Mouse (Mus musculus) T-cell, adult 2 months (primary cell): Measurements from ENCODE around the gene Klhl20.
"Not testable (repeated sequence)": the region's sequence is repeated elsewhere in the genome, so short reads cannot be mapped to it uniquely, and the experiment has no call there.

ENCODE experiments used
- DNase-seq: peaks from one replicate; pipeline ENCODE4 v3.0.0; 2022; ENCODE audit warnings: low spot score

The Klhl20 gene

DNA sequence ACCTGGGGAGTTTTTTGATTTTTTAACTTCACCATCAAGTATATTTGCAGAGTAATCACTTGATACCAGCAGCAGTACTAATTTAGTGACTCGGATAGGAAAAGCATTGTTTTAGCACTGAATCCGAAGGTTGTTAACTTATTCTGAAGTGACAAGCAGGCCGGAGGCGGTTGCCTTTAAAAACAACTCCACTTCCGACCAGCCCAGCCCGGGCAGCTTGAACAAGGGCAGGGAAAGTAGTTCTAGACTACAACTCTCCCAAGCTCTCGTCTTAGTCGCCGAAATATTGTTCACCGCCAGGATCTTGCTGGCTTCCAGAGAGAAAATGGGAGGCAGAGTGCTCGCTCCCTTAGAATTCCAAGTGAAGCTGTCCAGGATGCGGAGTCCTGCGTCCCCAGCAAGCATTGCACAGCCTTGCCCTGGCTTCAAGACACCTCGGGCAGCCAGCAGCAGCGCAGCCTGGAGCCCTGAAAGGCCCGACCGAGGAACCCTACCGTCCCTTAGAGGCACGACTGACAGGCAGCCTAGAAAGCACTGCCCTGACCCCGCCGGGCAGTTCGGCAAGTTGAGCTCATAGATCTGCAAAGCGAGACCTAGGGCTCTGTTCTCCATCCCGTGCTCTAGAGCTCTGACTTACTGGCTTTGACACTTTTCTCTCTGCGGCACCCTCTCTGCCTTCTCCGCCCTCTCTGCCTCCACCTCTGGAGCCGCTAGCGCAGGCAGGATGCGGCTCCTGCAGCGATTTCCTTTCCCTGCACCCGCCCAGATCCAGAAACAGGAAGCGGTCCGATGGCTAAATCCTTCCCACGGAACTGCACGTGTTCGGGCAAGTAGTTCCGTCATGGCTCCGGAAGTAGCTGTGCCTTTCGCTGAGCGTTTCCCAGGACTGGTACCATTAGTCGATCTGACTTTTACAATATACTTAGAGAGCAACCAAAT is at the start of gene Klhl20:
Gene Klhl20, minus strand, starts transcription at position 786 of the 939 bp plus-strand sequence.
- DNase-seq: peak; percentile 94

DNA sequence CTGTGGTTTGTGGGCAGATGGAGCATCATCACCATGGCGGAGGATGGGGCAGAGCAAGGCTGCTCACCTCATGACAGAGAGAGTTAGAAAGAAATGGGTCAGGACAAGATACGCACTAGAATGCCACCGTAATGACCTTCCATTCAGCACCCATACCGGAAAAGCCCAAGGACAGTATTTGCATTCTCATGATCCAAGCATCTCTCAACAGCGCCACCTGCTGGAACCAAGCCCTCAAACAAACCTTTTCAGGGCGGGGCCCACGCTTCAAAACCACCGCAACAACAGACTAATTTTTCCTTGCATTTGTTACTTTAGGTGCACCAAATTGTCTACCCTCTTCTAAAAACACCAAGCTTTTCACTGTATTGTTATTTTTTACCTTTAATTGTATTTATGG is 49.4 kb upstream of the Klhl20 start:
- peak; percentile 67 for DNase-seq

DNA sequence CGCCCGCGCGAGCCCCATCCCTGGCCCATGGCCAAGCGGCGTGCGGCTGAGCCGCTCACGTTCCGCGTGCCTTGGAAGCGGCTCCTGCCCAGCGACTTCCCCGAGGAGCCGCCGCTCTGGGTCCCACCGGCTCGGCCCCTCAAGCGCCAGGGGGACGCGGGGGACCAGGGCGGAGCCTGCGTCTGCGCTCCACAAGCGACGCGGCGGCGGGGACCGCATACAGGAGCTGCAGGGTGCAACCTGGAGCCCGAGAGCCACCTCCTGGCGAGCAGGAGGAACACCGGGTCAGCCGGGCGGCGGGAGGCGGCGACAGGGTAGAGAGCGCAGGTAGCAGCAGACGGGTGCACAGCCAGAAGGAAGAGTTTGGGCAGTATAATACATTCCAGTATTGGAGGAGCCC is 39.3 kb upstream of the Klhl20 start:
- DNase-seq: peak; percentile 80

DNA sequence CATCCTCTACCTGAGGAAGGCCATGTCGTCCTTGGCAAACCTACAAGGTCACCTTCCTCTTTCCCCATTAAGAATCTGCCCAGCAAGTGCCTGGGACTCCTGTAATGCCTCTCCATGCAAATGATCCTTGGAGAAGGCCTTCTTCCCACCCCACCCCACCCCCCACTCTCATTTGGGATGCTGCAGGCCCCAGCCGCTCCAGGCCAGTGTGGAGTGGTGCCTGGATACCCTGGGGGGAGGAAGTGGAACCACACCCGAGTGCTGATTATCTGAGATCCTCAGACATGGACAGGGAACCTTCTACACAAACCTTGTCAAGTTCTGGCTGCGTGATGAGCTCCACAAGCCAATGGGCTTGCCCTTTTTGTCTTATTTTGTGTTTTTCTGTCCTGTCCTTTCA is 29.0 kb upstream of the Klhl20 start:
- no peak for DNase-seq

- DNase-seq: no peak
Observed at GRCm38 (mm10) chr1:161159214-161159613, 27.9 kb upstream of the Klhl20 start, which contains the start of gene Tex50. Gene Tex50 (minus strand): TSS chr1:161159314.

GRCm38 (mm10) chr1:161156546-161156945 is 25.2 kb upstream of the Klhl20 start:
- peak; percentile 22 for DNase-seq

DNA sequence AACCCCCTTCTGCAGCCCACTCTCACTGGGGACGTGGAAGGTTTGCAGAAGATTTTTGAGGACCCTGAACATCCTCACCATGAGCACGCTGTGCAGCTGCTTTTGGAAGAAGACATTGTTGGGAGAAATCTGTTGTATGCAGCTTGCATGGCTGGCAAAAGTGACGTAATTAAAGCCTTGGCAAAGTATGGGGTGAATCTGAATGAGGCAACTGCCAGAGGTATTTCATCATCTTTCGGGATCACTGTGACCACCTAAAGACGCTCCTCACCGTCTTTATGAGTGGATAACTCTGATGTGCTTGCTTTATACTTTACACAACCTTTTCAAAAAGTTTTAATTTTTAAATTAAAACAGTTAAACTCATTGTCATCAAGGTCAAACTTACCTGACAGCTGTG is 19.8 kb upstream of the Klhl20 start:
- DNase-seq: no peak

DNA sequence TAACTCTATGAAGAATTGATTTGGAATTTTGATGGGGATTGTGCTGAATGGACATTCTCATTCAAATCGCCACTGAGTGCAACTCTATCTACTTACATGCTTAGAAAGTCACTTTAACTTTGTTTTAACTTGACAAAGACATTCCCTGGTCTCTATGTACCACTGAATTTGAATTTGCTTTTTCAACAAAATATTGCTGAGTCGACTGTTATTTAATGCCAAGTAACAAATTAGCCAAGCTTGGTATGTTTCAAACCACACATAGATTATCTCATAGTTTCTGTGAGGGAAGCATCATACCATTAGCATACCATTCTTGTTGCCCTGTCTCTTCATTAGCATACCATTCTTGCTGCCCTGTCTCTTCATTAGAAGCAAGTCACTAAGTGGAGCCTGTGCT is 16.6 kb upstream of the Klhl20 start:
- DNase-seq: no peak

- DNase-seq: not testable (repeated sequence)
Observed at GRCm38 (mm10) chr1:161145611-161146010, 14.3 kb upstream of the Klhl20 start.

- no peak for DNase-seq
Observed at GRCm38 (mm10) chr1:161143216-161143615, 11.9 kb upstream of the Klhl20 start.

- DNase-seq: peak; percentile 38
Observed at GRCm38 (mm10) chr1:161142531-161143159, 11.3 kb upstream of the Klhl20 start, which contains the start of gene Ankrd45. Gene Ankrd45 (plus strand): TSS chr1:161142691.

DNA sequence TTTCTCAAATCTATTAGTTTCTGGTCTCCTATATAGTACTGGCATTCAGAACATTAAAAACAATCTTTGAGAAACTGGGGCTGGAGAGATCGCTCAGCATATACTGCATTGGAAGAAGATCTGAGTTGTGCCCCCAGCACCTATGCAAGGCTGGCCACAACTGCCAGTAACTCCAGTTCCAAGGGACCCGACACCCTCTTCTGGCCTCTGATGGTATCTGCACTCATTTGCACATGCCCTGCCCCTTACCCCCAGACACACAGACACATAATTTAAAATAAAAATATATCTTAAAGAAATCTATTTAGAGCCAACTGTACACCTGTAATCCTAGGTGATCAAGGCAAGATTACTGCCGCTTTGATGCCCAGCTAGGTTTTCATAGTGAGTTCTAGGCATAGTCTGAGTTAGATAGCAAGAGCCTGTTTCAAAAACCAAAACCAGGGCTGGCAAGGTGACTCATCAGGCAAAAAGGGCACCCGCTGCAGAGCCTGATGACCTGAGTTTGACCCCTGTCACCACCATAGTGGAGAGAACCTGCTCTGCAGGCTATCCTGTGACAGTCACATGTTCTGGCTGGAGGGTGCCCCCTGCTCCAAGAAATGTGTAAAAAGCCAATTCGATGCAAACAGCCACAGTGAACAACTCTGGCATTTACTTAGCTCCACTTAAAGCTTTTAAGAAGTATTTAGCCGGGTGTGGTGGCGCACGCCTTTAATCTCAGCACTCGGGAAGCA is 8.9 kb upstream of the Klhl20 start:
- no peak for DNase-seq

DNA sequence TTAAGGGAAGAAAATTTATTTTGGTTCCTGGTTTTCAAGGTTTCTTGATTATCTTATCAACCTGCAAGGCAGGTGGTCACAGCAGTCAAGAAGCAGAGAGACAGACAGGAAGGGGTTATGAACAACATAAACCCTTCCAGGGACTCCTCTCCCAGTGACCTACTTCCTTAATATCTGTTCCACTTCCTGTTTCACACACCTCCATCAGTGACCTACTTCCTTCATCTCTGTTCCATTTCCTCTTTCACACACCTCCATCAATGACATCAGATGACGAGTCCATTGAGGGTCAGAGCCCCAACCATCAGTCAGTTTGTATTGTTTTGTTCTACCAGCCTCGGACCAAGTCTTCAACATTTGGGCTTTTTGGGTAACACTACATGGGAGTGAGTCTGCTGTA is 8.2 kb upstream of the Klhl20 start:
- no peak for DNase-seq

DNA sequence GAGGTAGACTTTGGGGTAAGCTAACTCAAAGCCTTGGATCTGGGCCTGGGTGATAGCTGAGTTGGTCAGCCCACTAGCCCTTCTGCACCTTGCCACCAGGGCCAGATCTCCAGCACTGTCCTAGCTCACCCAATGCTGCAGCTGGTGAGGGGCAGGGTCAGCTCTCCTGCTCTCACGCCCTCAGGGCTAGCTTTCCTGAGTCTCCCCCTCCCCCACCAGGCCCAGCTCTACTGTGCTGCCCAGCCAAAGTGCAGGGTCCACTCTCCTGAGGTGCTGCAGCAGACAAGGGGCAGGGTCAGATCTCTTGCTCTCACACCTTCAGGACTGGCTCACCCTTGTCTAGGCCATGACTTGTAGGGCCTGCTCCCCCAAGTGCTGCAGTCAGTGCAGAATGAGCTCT is 4.8 kb downstream of the Klhl20 start:
- DNase-seq: no peak

- DNase-seq: no peak
Observed at GRCm38 (mm10) chr1:161122661-161123418, 8.5 kb downstream of the Klhl20 start.

DNA sequence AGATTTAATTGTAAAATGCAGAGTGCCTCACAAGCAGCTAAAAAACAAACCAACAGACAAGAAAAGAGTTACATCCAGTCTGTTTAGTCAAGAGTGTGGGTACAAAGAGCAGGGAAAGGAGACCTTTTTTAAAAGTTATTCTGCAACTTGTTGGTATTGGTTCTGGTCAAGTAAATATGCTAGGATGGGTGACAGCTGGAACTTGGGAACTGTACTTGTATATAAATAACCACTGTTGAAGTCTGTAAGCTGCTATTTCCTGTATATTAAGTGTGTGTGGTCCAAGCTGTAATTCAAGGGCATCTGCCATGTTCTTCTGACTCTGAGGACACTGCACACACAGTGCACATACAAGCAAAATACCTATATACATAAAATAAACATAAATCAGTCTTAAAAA is 16.7 kb downstream of the Klhl20 start:
- no peak for DNase-seq

- no peak for DNase-seq
Observed at GRCm38 (mm10) chr1:161109216-161109615, 22.1 kb downstream of the Klhl20 start.

DNA sequence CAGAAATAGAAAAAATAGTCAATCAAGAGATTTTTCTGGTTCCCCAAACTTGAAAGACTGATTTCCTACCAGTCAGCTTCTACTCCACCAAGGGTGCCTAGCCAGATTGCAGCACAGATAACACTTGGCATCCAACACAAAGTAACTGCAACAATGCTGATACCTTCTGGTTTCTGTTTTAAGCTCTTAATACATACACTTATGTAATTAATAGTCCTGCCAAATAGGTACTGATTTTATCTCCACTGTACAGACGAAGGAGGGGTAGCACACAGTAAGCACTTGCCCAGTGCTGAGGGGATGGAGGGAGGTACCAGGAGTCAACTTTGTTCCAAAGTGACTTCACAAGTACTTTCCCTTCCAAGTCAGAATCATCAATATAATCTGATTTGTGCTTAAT is 27.5 kb downstream of the Klhl20 start:
- no peak for DNase-seq

GRCm38 (mm10) chr1:161099721-161100405 is 31.4 kb downstream of the Klhl20 start:
- DNase-seq: no peak

GRCm38 (mm10) chr1:161077243-161077642 is 54.1 kb downstream of the Klhl20 start:
- DNase-seq: no peak

- DNase-seq: no peak
Observed at GRCm38 (mm10) chr1:161076238-161076637, 55.1 kb downstream of the Klhl20 start.
